Mouse (Mus musculus): ENCODE measurements around the gene Apbb2. TPM values are rescaled to one million over a fixed set of nuclear protein-coding genes. Genes with fewer than 3 reads are reported as not detected.

Apbb2 gene
- total and polyA plus RNA-seq, 3 experiments = 0.34 to 0.40 (median 0.34) TPM

DNA sequence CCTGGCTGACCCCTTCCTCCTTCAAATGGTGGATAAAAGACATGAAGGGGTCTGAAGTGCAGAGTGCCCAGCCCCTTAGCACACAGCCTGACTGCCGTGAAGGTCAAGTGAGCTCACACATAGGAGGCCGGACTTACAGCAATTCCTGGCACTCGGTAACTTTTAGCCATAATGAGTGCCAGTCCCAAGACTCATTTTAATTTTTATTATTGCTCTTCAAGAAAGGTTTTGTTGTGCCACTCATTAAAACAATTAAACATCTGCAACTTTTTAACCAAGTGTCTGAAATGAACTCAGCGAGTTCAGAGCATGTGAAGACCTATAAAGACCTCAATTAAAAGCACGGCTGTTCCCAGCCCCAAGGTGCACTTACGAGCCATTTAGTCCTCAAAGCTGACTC is 239.6 kb downstream of the Apbb2 start:
- Histone ChIP-seq H3K36me3 (replicated peaks in 1 of 2; ENCODE audit: control insufficient read depth in 1 of 2, insufficient read depth in 1 of 2, low read length in 1 of 2) (no peaks in the 10 kb centered on the region), H3K9ac (ENCODE audit: insufficient read depth, low read depth) (no peak overlapping the region), H3K79me2 (replicated peaks; ENCODE audit: control insufficient read depth, extremely low read depth, insufficient read depth, poor library complexity, severe bottlenecking) (no peaks in the 10 kb centered on the region), H3K27me3 (replicated peaks) (no peaks in the 10 kb centered on the region), H3K4me3 (replicated peaks in 1 of 3; ENCODE audit: low read depth in 2 of 3, low read length in 2 of 3, poor library complexity in 1 of 3) (no peak overlapping the region), H3K4me1 (ENCODE audit: control insufficient read depth in 1 of 2, insufficient read depth in 2 of 2) (peaks cover 0 to 12% of the 10 kb centered on the region in 2 experiments; a peak in 2 of 4 replicates), H3K27ac (ENCODE audit: insufficient read depth, low read depth) (no peak overlapping the region), H3K4me2 (ENCODE audit: insufficient read depth, low read depth, poor library complexity, severe bottlenecking) (no peak overlapping the region), H3K9me3 (replicated peaks; ENCODE audit: low read length) (no peaks in the 10 kb centered on the region)
- no peak for DNase-seq (ENCODE audit: extremely low read depth)
- dilution Hi-C loops (cut with MboI; ENCODE audit: extremely low pct_ligation_motif_present, extremely low pct_unique_long_range_greater_than_20kb, low sequenced_read_pairs) (no loop called here), in situ Hi-C loops (cut with MboI; ENCODE audit: low pct_ligation_motif_present, low pct_unique_long_range_greater_than_20kb, low sequenced_read_pairs) (loop anchor here (10.0 kb wide), 1 partner anchor 94 kb away; no protein-coding TSS in a partner anchor)
- TF ChIP-seq TBP (conservative IDR thresholded peaks at IDR 0.05; ENCODE audit: low read depth, low read length) (no peak), HCFC1 (IDR thresholded peaks at IDR 0.05; ENCODE audit: low read depth, low read length) (no peak), MXI1 (IDR thresholded peaks at IDR 0.05; ENCODE audit: low read depth, low read length) (no peak), USF2 (conservative IDR thresholded peaks at IDR 0.05; ENCODE audit: low read depth, low read length) (no peak), ELF1 (IDR thresholded peaks at IDR 0.05; ENCODE audit: low read depth, low read length) (no peak)

DNA sequence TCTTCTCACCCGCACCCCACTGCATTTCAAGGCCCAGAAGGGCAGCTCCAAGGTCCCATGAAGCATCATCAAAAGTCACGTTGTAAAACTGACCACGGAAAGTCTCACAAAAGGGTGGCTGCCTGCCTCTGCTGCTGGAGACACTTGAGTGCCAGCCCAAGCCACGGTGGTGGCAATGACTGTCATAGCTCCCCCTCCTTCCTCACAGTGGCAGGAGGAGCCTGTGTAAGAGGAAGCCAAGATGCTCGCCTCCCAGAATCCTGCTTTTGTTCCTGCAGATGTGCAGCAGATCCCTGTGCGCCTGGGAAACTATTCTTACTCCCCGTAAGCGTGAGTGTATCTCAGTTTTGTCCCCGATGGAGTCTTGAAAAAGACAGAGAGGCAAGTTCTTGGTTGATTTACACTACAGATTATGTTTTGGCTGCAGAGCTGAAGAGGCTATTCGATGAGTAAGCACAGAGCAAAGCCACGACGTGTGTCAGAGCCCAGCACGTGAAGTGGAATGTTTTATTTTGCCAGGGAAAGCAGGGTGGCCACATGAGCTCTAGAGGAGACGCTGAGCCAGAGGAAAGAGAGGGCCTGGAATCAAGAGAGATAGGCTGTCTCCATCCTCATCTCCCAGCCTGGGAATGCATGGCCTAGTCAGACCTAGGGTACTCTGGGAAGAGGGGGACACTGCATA is 241.9 kb downstream of the Apbb2 start:
- H3K4me3 ChIP-seq (replicated peaks in 1 of 3; ENCODE audit: low read depth in 2 of 3, low read length in 2 of 3, poor library complexity in 1 of 3) = no peak overlapping the region
- H3K27ac ChIP-seq (ENCODE audit: insufficient read depth, low read depth) = no peak overlapping the region
- in situ Hi-C loops (cut with MboI; ENCODE audit: low pct_ligation_motif_present, low pct_unique_long_range_greater_than_20kb, low sequenced_read_pairs) = loop anchor here (10.0 kb wide), 1 partner anchor 92 kb away; no protein-coding TSS in a partner anchor
- no peak for DNase-seq (ENCODE audit: extremely low read depth)
- no peaks in the 10 kb centered on the region for H3K9me3 ChIP-seq (replicated peaks; ENCODE audit: low read length)
- H3K4me2 ChIP-seq (ENCODE audit: insufficient read depth, low read depth, poor library complexity, severe bottlenecking) = no peak overlapping the region
- dilution Hi-C loops (cut with MboI; ENCODE audit: extremely low pct_ligation_motif_present, extremely low pct_unique_long_range_greater_than_20kb, low sequenced_read_pairs) = no loop called here
- no peak overlapping the region for H3K9ac ChIP-seq (ENCODE audit: insufficient read depth, low read depth)
- no peaks in the 10 kb centered on the region for H3K27me3 ChIP-seq (replicated peaks)
- no peak for TF ChIP-seq IRF4 (IDR thresholded peaks at IDR 0.05; ENCODE audit: low read depth, low read length)
- TF ChIP-seq NRF1 (IDR thresholded peaks at IDR 0.05; ENCODE audit: low read depth, low read length) = no peak
- no peaks in the 10 kb centered on the region for H3K79me2 ChIP-seq (replicated peaks; ENCODE audit: control insufficient read depth, extremely low read depth, insufficient read depth, poor library complexity, severe bottlenecking)
- H3K4me1 ChIP-seq (ENCODE audit: control insufficient read depth in 1 of 2, insufficient read depth in 2 of 2) = peaks cover 0 to 21% of the 10 kb centered on the region in 2 experiments; a peak in 2 of 4 replicates
- no peaks in the 10 kb centered on the region for H3K36me3 ChIP-seq (replicated peaks in 1 of 2; ENCODE audit: control insufficient read depth in 1 of 2, insufficient read depth in 1 of 2, low read length in 1 of 2)

DNA sequence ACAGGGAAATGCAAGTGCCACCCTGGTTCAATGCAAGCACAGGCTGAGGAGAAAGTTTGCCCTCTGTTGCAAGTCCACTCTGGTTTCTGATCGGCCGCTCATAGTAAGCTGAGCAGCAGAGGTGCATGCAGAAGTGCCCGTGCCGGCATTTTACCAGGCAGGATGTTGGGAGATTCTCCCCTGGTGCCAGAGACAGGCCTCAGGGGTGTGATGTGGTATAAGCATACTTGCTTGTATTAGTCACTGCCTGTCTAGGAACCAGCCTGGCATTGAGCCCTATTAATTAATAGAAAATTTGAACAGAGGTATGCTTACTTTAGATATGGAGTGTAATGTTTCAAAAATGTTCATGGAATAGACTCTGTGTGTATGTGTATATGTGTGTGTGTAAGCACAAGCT is 244.2 kb downstream of the Apbb2 start:
- Histone ChIP-seq H3K36me3 (replicated peaks in 1 of 2; ENCODE audit: control insufficient read depth in 1 of 2, insufficient read depth in 1 of 2, low read length in 1 of 2) (no peaks in the 10 kb centered on the region), H3K27ac (ENCODE audit: insufficient read depth, low read depth) (no peak overlapping the region), H3K4me2 (ENCODE audit: insufficient read depth, low read depth, poor library complexity, severe bottlenecking) (no peak overlapping the region), H3K9me3 (replicated peaks; ENCODE audit: low read length) (no peaks in the 10 kb centered on the region), H3K79me2 (replicated peaks; ENCODE audit: control insufficient read depth, extremely low read depth, insufficient read depth, poor library complexity, severe bottlenecking) (no peaks in the 10 kb centered on the region), H3K4me1 (ENCODE audit: control insufficient read depth in 1 of 2, insufficient read depth in 2 of 2) (peaks cover 0 to 21% of the 10 kb centered on the region in 2 experiments; a peak in 2 of 4 replicates), H3K27me3 (replicated peaks) (no peaks in the 10 kb centered on the region), H3K4me3 (replicated peaks in 1 of 3; ENCODE audit: low read depth in 2 of 3, low read length in 2 of 3, poor library complexity in 1 of 3) (no peak overlapping the region), H3K9ac (ENCODE audit: insufficient read depth, low read depth) (no peak overlapping the region)
- in situ Hi-C loops (cut with MboI; ENCODE audit: low pct_ligation_motif_present, low pct_unique_long_range_greater_than_20kb, low sequenced_read_pairs) = loop anchor here (10.0 kb wide), 1 partner anchor 90 kb away; no protein-coding TSS in a partner anchor
- no peak for TF ChIP-seq JUND (conservative IDR thresholded peaks at IDR 0.05; ENCODE audit: low read depth, low read length)
- dilution Hi-C loops (cut with MboI; ENCODE audit: extremely low pct_ligation_motif_present, extremely low pct_unique_long_range_greater_than_20kb, low sequenced_read_pairs) = no loop called here
- DNase-seq (ENCODE audit: extremely low read depth) = no peak

All from CH12.LX (cell line).